Mouse (Mus musculus): ENCODE data around the gene Frmd4a.

DNA sequence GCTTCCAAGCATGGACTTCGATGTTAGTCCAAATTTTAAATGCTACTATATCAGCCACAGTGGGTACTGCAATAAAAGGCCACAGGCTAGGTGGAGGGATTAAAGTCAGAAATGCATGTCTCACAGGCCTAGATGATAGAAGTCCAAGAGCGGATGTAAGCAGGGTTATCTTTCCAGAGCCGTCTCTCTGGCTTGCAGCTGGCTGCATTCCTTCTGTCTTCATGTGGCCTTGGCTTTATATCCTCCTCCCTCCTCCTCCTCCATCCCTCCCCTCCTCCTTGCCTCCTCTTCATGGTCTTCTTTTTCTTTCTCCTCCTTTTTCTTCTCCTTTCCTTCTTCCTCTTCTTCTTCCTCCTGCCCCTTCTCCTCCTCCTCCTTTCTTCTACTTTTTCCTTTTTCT is 427.2 kb downstream of the Frmd4a start:
- no peak for TF ChIP-seq CTCF (IDR thresholded peaks at IDR 0.05; ENCODE audit: low read depth)
- TF ChIP-seq EP300 (IDR thresholded peaks at IDR 0.05; ENCODE audit: low read depth), result no peak

Measured in heart, postnatal 0 days (tissue).